ENCODE assay signal across 8 mouse cellular contexts in genomic region chr17:72889556-72890397, GRCm38 (mm10). TPM values are rescaled to one million over a fixed set of nuclear protein-coding genes. Genes with fewer than 3 reads are reported as not detected.
A peak's percentile ranks its signal among the peaks of the same experiment; 100 is the strongest.
DNase-seq lines count a peak whose midpoint lies in the region; ATAC-seq lines count a peak whose summit lies in the region.

No protein-coding gene starts in this region.

- H3K9ac ChIP-seq in intestine, embryonic 15.5 days, result no peak overlapping the region
- no peak overlapping the region for H3K9ac ChIP-seq in midbrain, embryonic 13.5 days (replicated peaks)

- H3K27me3 ChIP-seq in intestine, embryonic 15.5 days (replicated peaks), result no peaks in the 10 kb centered on the region
- H3K27me3 ChIP-seq in midbrain, embryonic 13.5 days, result no peaks in the 10 kb centered on the region

- H3K36me3 ChIP-seq in intestine, embryonic 15.5 days, result no peaks in the 10 kb centered on the region
- H3K36me3 ChIP-seq in midbrain, embryonic 13.5 days, result no peaks in the 10 kb centered on the region

- H3K4me2 ChIP-seq in intestine, embryonic 15.5 days (replicated peaks), result no peak overlapping the region
- peak overlapping the region; percentile 27 for H3K4me2 ChIP-seq in midbrain, embryonic 13.5 days (replicated peaks)

- DNase-seq in urinary bladder, postnatal 14 days (ENCODE audit: low spot score), result peak; percentile 64
- DNase-seq in urinary bladder, adult 2 months (ENCODE audit: low spot score), result no peak
- peak; percentile 91 for DNase-seq in embryo, embryonic 10 days (ENCODE audit: low spot score)
- DNase-seq in gastrocnemius, postnatal 25 days, result peak; percentile 21
- peak; percentile 42 to 88 for DNase-seq in left cerebral cortex, adult 9 months (ENCODE audit: low spot score in 2 of 2)
- DNase-seq in spleen, adult 12 weeks (ENCODE audit: low spot score), result peak; percentile 7

- WGBS in intestine, embryonic 15.5 days, result 26% methylated on average over 20 of the region's 20 CpGs
- 9% methylated on average over 20 of the region's 20 CpGs for WGBS in midbrain, embryonic 13.5 days

- no peaks in the 10 kb centered on the region; the same call in 1 of the 2 replicates for H3K4me1 ChIP-seq in intestine, embryonic 15.5 days (replicated peaks)
- peaks cover 13% of the 10 kb centered on the region for H3K4me1 ChIP-seq in midbrain, embryonic 13.5 days (replicated peaks)

- no peaks in the 10 kb centered on the region for H3K9me3 ChIP-seq in intestine, embryonic 15.5 days
- no peaks in the 10 kb centered on the region for H3K9me3 ChIP-seq in midbrain, embryonic 13.5 days

- no peak overlapping the region for H3K4me3 ChIP-seq in intestine, embryonic 15.5 days (replicated peaks)
- H3K4me3 ChIP-seq in midbrain, embryonic 13.5 days (replicated peaks), result 0 out of 2 replicates have a peak overlapping the region, but pooled peaks have one; percentile 7

- ATAC-seq in intestine, embryonic 15.5 days, result peak; percentile 61
- peak; percentile 93 for ATAC-seq in midbrain, embryonic 13.5 days

- H3K27ac ChIP-seq in intestine, embryonic 15.5 days, result no peak overlapping the region
- H3K27ac ChIP-seq in midbrain, embryonic 13.5 days, result peak overlapping the region; percentile 61

RNA-seq across cellular contexts. Expression of gene Lbh, which starts 28.3 kb away (rescaled TPM):
- polyA plus RNA-seq in urinary bladder, adult 2 months (2012; rRNA removed), result 42.9 and 49.5 TPM in 2 replicates
- 10 to 100 TPM in 1 of 2 experiments, 1 to 10 TPM in 1; 7.7 to 10.5 TPM for total RNA-seq in gastrocnemius, postnatal 25 days (2021)
- polyA plus RNA-seq in intestine, embryonic 15.5 days (2015; fragmentation: Nextera tagmentation; extraction: Ambion mirVana), result 5.2 and 6.1 TPM in 2 replicates
- 6.3 and 7.0 TPM in 2 replicates for polyA plus RNA-seq in midbrain, embryonic 13.5 days (2015; fragmentation: Nextera tagmentation; extraction: Ambion mirVana)

RNA-seq across cellular contexts. Expression of gene Ypel5, which starts 53.5 kb away (rescaled TPM):
- polyA plus RNA-seq in urinary bladder, adult 2 months (2012; rRNA removed), result 55.2 and 59.0 TPM in 2 replicates
- 10 to 100 TPM; 25.6 to 27.5 TPM for total RNA-seq in gastrocnemius, postnatal 25 days (2021)
- 35.5 and 38.9 TPM in 2 replicates for polyA plus RNA-seq in intestine, embryonic 15.5 days (2015; fragmentation: Nextera tagmentation; extraction: Ambion mirVana)
- 103 and 109 TPM in 2 replicates for polyA plus RNA-seq in midbrain, embryonic 13.5 days (2015; fragmentation: Nextera tagmentation; extraction: Ambion mirVana)
